Mouse (Mus musculus): ENCODE results near the gene Aldh16a1.

GRCm38 (mm10) chr7:45147267-45147666 is 7.1 kb downstream of the Aldh16a1 start:
- no peak for TF ChIP-seq POLR2A (IDR thresholded peaks at IDR 0.05; ENCODE audit: low read depth, low read length)
- no peak for TF ChIP-seq HCFC1 (IDR thresholded peaks at IDR 0.05; ENCODE audit: low read depth, low read length)
- no peak for TF ChIP-seq CTCF (conservative IDR thresholded peaks at IDR 0.05 in 1 of 2, IDR thresholded peaks at IDR 0.05 in 1 of 2; ENCODE audit: low read depth in 2 of 2, low read length in 2 of 2)
- TF ChIP-seq USF1 (IDR thresholded peaks at IDR 0.05; ENCODE audit: low read depth, low read length): no peak
- TF ChIP-seq RCOR1 (conservative IDR thresholded peaks at IDR 0.05; ENCODE audit: low read depth, low read length): no peak
- no peak for TF ChIP-seq E2F4 (IDR thresholded peaks at IDR 0.05; ENCODE audit: insufficient replicate concordance, low read depth, low read length)
- no peak for TF ChIP-seq MAX (IDR thresholded peaks at IDR 0.05; ENCODE audit: low read length)
- TF ChIP-seq MXI1 (IDR thresholded peaks at IDR 0.05; ENCODE audit: low read depth, low read length): no peak
- no peak for TF ChIP-seq ZMIZ1 (IDR thresholded peaks at IDR 0.05; ENCODE audit: low read depth, low read length)
- no peak for TF ChIP-seq MYC (IDR thresholded peaks at IDR 0.05; ENCODE audit: low read depth, low read length)
- TF ChIP-seq JUND (conservative IDR thresholded peaks at IDR 0.05; ENCODE audit: low read depth, low read length): no peak
- TF ChIP-seq NELFE (IDR thresholded peaks at IDR 0.05; ENCODE audit: low read depth, low read length): no peak
- no peak for TF ChIP-seq ELF1 (IDR thresholded peaks at IDR 0.05; ENCODE audit: low read depth, low read length)

Data from CH12.LX (cell line).